Mouse (Mus musculus): ENCODE results near the gene Tmprss2. TPM values are rescaled to one million over a fixed set of nuclear protein-coding genes. Genes with fewer than 3 reads are reported as not detected.

The Tmprss2 gene
- polyA plus RNA-seq, 1 experiment from 2014 or later = 0.63 TPM

GRCm38 (mm10) chr16:97516341-97516740 lies 94.7 kb downstream of the Tmprss2 start:
- no peak overlapping the region for H3K27ac ChIP-seq (ENCODE audit: low read depth, low read length)
- no peak overlapping the region for H3K4me2 ChIP-seq (ENCODE audit: low read depth, low read length)
- H3K9me3 ChIP-seq (ENCODE audit: control insufficient read depth, low read length) = no peaks in the 10 kb centered on the region
- H3K27me3 ChIP-seq (ENCODE audit: control insufficient read depth, insufficient read depth, low read length) = no peaks in the 10 kb centered on the region
- H3K36me3 ChIP-seq (ENCODE audit: control insufficient read depth, insufficient read depth, low read length) = no peaks in the 10 kb centered on the region
- 84% methylated on average over 3 of the region's 3 CpGs for WGBS
- H3K4me1 ChIP-seq (ENCODE audit: control insufficient read depth, insufficient read depth, low read length) = no peaks in the 10 kb centered on the region
- H3K9ac ChIP-seq (replicated peaks; ENCODE audit: low read depth, low read length) = no peak overlapping the region
- ATAC-seq (ENCODE audit: low read depth) = no peak
- no peak overlapping the region for H3K4me3 ChIP-seq (ENCODE audit: low read depth, low read length)

Other genes starting within 250 kb of the Tmprss2 start
- gene Mx1, start 148.3 kb downstream of the Tmprss2 start, polyA plus RNA-seq (2014; fragmentation: Nextera tagmentation; extraction: Ambion mirVana) = not detected in 2 replicates
- not detected in 2 replicates for gene Fam3b, start 96.4 kb downstream of the Tmprss2 start, polyA plus RNA-seq (2014; fragmentation: Nextera tagmentation; extraction: Ambion mirVana)
- gene Ripk4, start 152.6 kb upstream of the Tmprss2 start, polyA plus RNA-seq (2014; fragmentation: Nextera tagmentation; extraction: Ambion mirVana) = 0.31 and 0.33 TPM in 2 replicates
- gene Prdm15, start 240.7 kb upstream of the Tmprss2 start, polyA plus RNA-seq (2014; fragmentation: Nextera tagmentation; extraction: Ambion mirVana) = 10.3 and 11.8 TPM in 2 replicates

All from neural tube, embryonic 14.5 days (tissue).